Mouse (Mus musculus): Measurements from ENCODE around the gene Rab25. TPM values are rescaled to one million over a fixed set of nuclear protein-coding genes. Genes with fewer than 3 reads are reported as not detected.

Gene Rab25
- polyA plus RNA-seq, 1 experiment from 2014 or later = 2.1 TPM

- Histone ChIP-seq H3K27ac (peak overlapping the region; percentile 60; the same call in 1 of the 2 replicates), H3K4me1 (replicated peaks) (peaks cover 53% of the 10 kb centered on the region), H3K4me3 (no peak overlapping the region), H3K9me3 (no peaks in the 10 kb centered on the region), H3K36me3 (peaks cover 21% of the 10 kb centered on the region), H3K27me3 (ENCODE audit: insufficient read depth, poor library complexity, severe bottlenecking) (no peaks in the 10 kb centered on the region)
- 66% methylated on average over 20 of the region's 20 CpGs for WGBS
- DNase-seq (ENCODE audit: low spot score) = no peak
Observed at GRCm38 (mm10) chr3:88544955-88545591, 3.0 kb downstream of the Rab25 start.

GRCm38 (mm10) chr3:88544514-88544913 is 3.6 kb downstream of the Rab25 start:
- Histone ChIP-seq H3K9me3 (no peaks in the 10 kb centered on the region), H3K27ac (peak overlapping the region; percentile 60; the same call in 1 of the 2 replicates), H3K4me3 (no peak overlapping the region), H3K36me3 (peaks cover 24% of the 10 kb centered on the region), H3K4me1 (replicated peaks) (peaks cover 58% of the 10 kb centered on the region), H3K27me3 (ENCODE audit: insufficient read depth, poor library complexity, severe bottlenecking) (no peaks in the 10 kb centered on the region)
- DNase-seq (ENCODE audit: low spot score) = peak; percentile 40
- WGBS = 31% methylated on average over 5 of the region's 5 CpGs

GRCm38 (mm10) chr3:88543651-88544410 is 4.3 kb downstream of the Rab25 start:
- Histone ChIP-seq H3K4me3 (no peak overlapping the region), H3K27me3 (ENCODE audit: insufficient read depth, poor library complexity, severe bottlenecking) (no peaks in the 10 kb centered on the region), H3K27ac (no peak overlapping the region), H3K36me3 (peaks cover 25% of the 10 kb centered on the region), H3K4me1 (replicated peaks) (peaks cover 64% of the 10 kb centered on the region), H3K9me3 (no peaks in the 10 kb centered on the region)
- no peak for DNase-seq (ENCODE audit: low spot score)
- WGBS = 74% methylated on average over 5 of the region's 5 CpGs

GRCm38 (mm10) chr3:88543174-88543573 is 4.9 kb downstream of the Rab25 start:
- Histone ChIP-seq H3K36me3 (peaks cover 32% of the 10 kb centered on the region), H3K27me3 (ENCODE audit: insufficient read depth, poor library complexity, severe bottlenecking) (no peaks in the 10 kb centered on the region), H3K9me3 (no peaks in the 10 kb centered on the region), H3K27ac (no peak overlapping the region), H3K4me1 (replicated peaks) (peaks cover 69% of the 10 kb centered on the region), H3K4me3 (no peak overlapping the region)
- whole genome bisulfite sequencing = 80% methylated on average over 8 of the region's 8 CpGs
- DNase-seq (ENCODE audit: low spot score) = no peak

GRCm38 (mm10) chr3:88542486-88542885 is 5.6 kb downstream of the Rab25 start:
- peaks cover 39% of the 10 kb centered on the region for H3K36me3 ChIP-seq
- no peak for DNase-seq (ENCODE audit: low spot score)
- peaks cover 74% of the 10 kb centered on the region for H3K4me1 ChIP-seq (replicated peaks)
- WGBS = 76% methylated on average over 4 of the region's 4 CpGs
- no peaks in the 10 kb centered on the region for H3K9me3 ChIP-seq
- H3K27ac ChIP-seq = no peak overlapping the region
- H3K4me3 ChIP-seq = no peak overlapping the region
- no peaks in the 10 kb centered on the region for H3K27me3 ChIP-seq (ENCODE audit: insufficient read depth, poor library complexity, severe bottlenecking)

- Histone ChIP-seq H3K36me3 (peaks cover 46% of the 10 kb centered on the region), H3K9me3 (no peaks in the 10 kb centered on the region), H3K4me3 (no peak overlapping the region), H3K27ac (no peak overlapping the region), H3K27me3 (ENCODE audit: insufficient read depth, poor library complexity, severe bottlenecking) (no peaks in the 10 kb centered on the region), H3K4me1 (replicated peaks) (peaks cover 76% of the 10 kb centered on the region)
- WGBS = 76% methylated on average over 7 of the region's 7 CpGs
- DNase-seq (ENCODE audit: low spot score) = no peak
Observed at GRCm38 (mm10) chr3:88541622-88542401, 6.3 kb downstream of the Rab25 start.

- Histone ChIP-seq H3K4me3 (peak overlapping the region; percentile 18), H3K4me1 (replicated peaks) (peaks cover 88% of the 10 kb centered on the region), H3K27me3 (ENCODE audit: insufficient read depth, poor library complexity, severe bottlenecking) (no peaks in the 10 kb centered on the region), H3K27ac (peak overlapping the region; percentile 78), H3K9me3 (no peaks in the 10 kb centered on the region), H3K36me3 (peaks cover 63% of the 10 kb centered on the region)
- WGBS = 61% methylated on average over 5 of the region's 5 CpGs
- DNase-seq (ENCODE audit: low spot score) = no peak
Observed at GRCm38 (mm10) chr3:88540085-88540484, 8.0 kb downstream of the Rab25 start.

- Histone ChIP-seq H3K27me3 (ENCODE audit: insufficient read depth, poor library complexity, severe bottlenecking) (no peaks in the 10 kb centered on the region), H3K9me3 (no peaks in the 10 kb centered on the region), H3K36me3 (peaks cover 70% of the 10 kb centered on the region), H3K4me1 (replicated peaks) (peaks cover 88% of the 10 kb centered on the region), H3K4me3 (peak overlapping the region; percentile 26), H3K27ac (peak overlapping the region; percentile 78)
- DNase-seq (ENCODE audit: low spot score) = peak; percentile 53
- 9% methylated on average over 3 of the region's 3 CpGs for WGBS
Observed at GRCm38 (mm10) chr3:88539397-88539796, 8.7 kb downstream of the Rab25 start.

GRCm38 (mm10) chr3:88538271-88539145 is 9.6 kb downstream of the Rab25 start:
- peak; percentile 48 for DNase-seq (ENCODE audit: low spot score)
- WGBS = 20% methylated on average over 9 of the region's 9 CpGs

GRCm38 (mm10) chr3:88537146-88537545 is 11.0 kb downstream of the Rab25 start:
- Histone ChIP-seq H3K4me1 (replicated peaks) (peaks cover 83% of the 10 kb centered on the region), H3K27ac (peak overlapping the region; percentile 100), H3K27me3 (ENCODE audit: insufficient read depth, poor library complexity, severe bottlenecking) (no peaks in the 10 kb centered on the region), H3K4me3 (peak overlapping the region; percentile 96), H3K9me3 (no peaks in the 10 kb centered on the region), H3K36me3 (peaks cover 72% of the 10 kb centered on the region)
- peak; percentile 20 for DNase-seq (ENCODE audit: low spot score)
- 57% methylated on average over 6 of the region's 6 CpGs for WGBS

More at GRCm38 (mm10) chr3:88538271-88539145, 9.6 kb downstream of the Rab25 start:
- Histone ChIP-seq H3K9me3 (no peaks in the 10 kb centered on the region), H3K27me3 (ENCODE audit: insufficient read depth, poor library complexity, severe bottlenecking) (no peaks in the 10 kb centered on the region), H3K27ac (peak overlapping the region; percentile 84), H3K4me1 (replicated peaks) (peaks cover 95% of the 10 kb centered on the region), H3K36me3 (peaks cover 72% of the 10 kb centered on the region), H3K4me3 (peak overlapping the region; percentile 96)

- Histone ChIP-seq H3K4me1 (replicated peaks) (peaks cover 75% of the 10 kb centered on the region), H3K36me3 (peaks cover 64% of the 10 kb centered on the region)
- WGBS = 7% methylated on average over 64 of the region's 64 CpGs
Observed at GRCm38 (mm10) chr3:88536103-88536930, 11.8 kb downstream of the Rab25 start.

More at GRCm38 (mm10) chr3:88536103-88536930, 11.8 kb downstream of the Rab25 start:
- H3K9me3 ChIP-seq = no peaks in the 10 kb centered on the region
- H3K27ac ChIP-seq = peak overlapping the region; percentile 100
- H3K4me3 ChIP-seq = peak overlapping the region; percentile 96
- H3K27me3 ChIP-seq (ENCODE audit: insufficient read depth, poor library complexity, severe bottlenecking) = no peaks in the 10 kb centered on the region
- peak; percentile 73 for DNase-seq (ENCODE audit: low spot score)

Measured in hindbrain, embryonic 10.5 days (tissue).